Mouse (Mus musculus) stomach, embryonic 16.5 days (tissue): ENCODE data around the gene Wdfy4. TPM values are rescaled to one million over a fixed set of nuclear protein-coding genes. Genes with fewer than 3 reads are reported as not detected.

Source experiments
- ATAC-seq: fragments of 200-750 bp; cut with Nextera tagmentation; 2 replicates; pipeline ENCODE4 v1.8.0; 2017; ENCODE audit warnings: moderate number of reproducible peaks, moderate TSS enrichment; ENCODE audit not compliant: insufficient read depth, low FRiP score
- H3K27ac ChIP-seq: fragments of 300-500 bp; sonication (generic); 2 replicates; pipeline ENCODE4 v1.5.1; 2014; ENCODE audit warnings: low read length
- H3K27me3 ChIP-seq: fragments of 300-500 bp; sonication (generic); 2 replicates; pipeline ENCODE4 v1.6.1; 2014; ENCODE audit warnings: low read length, control low read depth, mixed read lengths; ENCODE audit not compliant: control insufficient read depth, insufficient read depth
- H3K36me3 ChIP-seq: fragments of 300-500 bp; sonication (generic); 2 replicates; pipeline ENCODE4 v1.6.1; 2014; ENCODE audit warnings: low read length; ENCODE audit not compliant: control insufficient read depth, insufficient read depth
- H3K4me1 ChIP-seq: fragments of 300-500 bp; sonication (generic); 2 replicates; pipeline ENCODE4 v1.6.1; 2014; ENCODE audit warnings: low read length, control low read depth, mixed read lengths; ENCODE audit not compliant: control insufficient read depth, insufficient read depth
- H3K4me2 ChIP-seq: fragments of 300-500 bp; sonication (generic); 2 replicates; pipeline ENCODE4 v1.6.1; 2014; ENCODE audit warnings: low read depth, low read length, mixed read lengths
- H3K4me3 ChIP-seq: fragments of 300-500 bp; sonication (generic); replicated peaks from 2 replicates; pipeline ENCODE4 v1.5.1; 2014; ENCODE audit warnings: mild to moderate bottlenecking, low read length
- H3K9ac ChIP-seq: fragments of 300-500 bp; sonication (generic); 2 replicates; pipeline ENCODE4 v1.6.1; 2014; ENCODE audit warnings: low read length
- H3K9me3 ChIP-seq: fragments of 300-500 bp; sonication (generic); replicated peaks from 2 replicates; pipeline ENCODE4 v1.6.1; 2016; ENCODE audit warnings: low read length, control low read depth; ENCODE audit not compliant: control insufficient read depth
- WGBS: fragments of 180-500 bp; shearing (Covaris S2); extraction: QIAGEN DNeasy Blood & Tissue Kit; methylation state at CpG from one replicate; pipeline ENCODE4 v1.1.7; 2014; 5-methylcytosine and 5-hydroxymethylcytosine counted together
- polyA plus RNA-seq: library from polyadenylated mRNA; unstranded; fragments of >200 nt; fragmentation: Nextera tagmentation; extraction: Ambion mirVana; gene quantifications from 2 replicates; pipeline ENCODE4 v1.2.1, GENCODE M21; 2015

The Wdfy4 gene
- polyA plus RNA-seq, 1 experiment from 2014 or later, result 1.4 TPM

- 84% methylated on average over 1 of the region's 1 CpGs for WGBS
These were observed 13.4 kb downstream of the Wdfy4 start for GRCm38 (mm10) chr14:33171942-33172341.

GRCm38 (mm10) chr14:33168750-33169149 lies 16.6 kb downstream of the Wdfy4 start:
- H3K4me1 ChIP-seq, result no peaks in the 10 kb centered on the region
- no peak overlapping the region for H3K4me3 ChIP-seq
- no peak for ATAC-seq
- no peak overlapping the region for H3K4me2 ChIP-seq
- no peaks in the 10 kb centered on the region for H3K36me3 ChIP-seq
- H3K27ac ChIP-seq, result no peak overlapping the region
- H3K27me3 ChIP-seq, result no peaks in the 10 kb centered on the region
- H3K9me3 ChIP-seq, result no peaks in the 10 kb centered on the region
- H3K9ac ChIP-seq, result no peak overlapping the region
- 81% methylated on average over 4 of the region's 4 CpGs for WGBS

More at GRCm38 (mm10) chr14:33171942-33172341, 13.4 kb downstream of the Wdfy4 start:
- no peak overlapping the region for H3K4me3 ChIP-seq
- no peaks in the 10 kb centered on the region for H3K4me1 ChIP-seq
- no peaks in the 10 kb centered on the region for H3K36me3 ChIP-seq
- H3K9ac ChIP-seq, result no peak overlapping the region
- H3K27ac ChIP-seq, result no peak overlapping the region
- H3K4me2 ChIP-seq, result no peak overlapping the region
- ATAC-seq, result no peak
- H3K27me3 ChIP-seq, result no peaks in the 10 kb centered on the region
- H3K9me3 ChIP-seq, result no peaks in the 10 kb centered on the region

- Histone ChIP-seq H3K9me3 (no peaks in the 10 kb centered on the region), H3K4me3 (no peak overlapping the region), H3K4me1 (no peaks in the 10 kb centered on the region), H3K4me2 (no peak overlapping the region), H3K27ac (no peak overlapping the region), H3K27me3 (no peaks in the 10 kb centered on the region), H3K36me3 (no peaks in the 10 kb centered on the region), H3K9ac (no peak overlapping the region)
- WGBS, result 85% methylated on average over 5 of the region's 5 CpGs
- no peak for ATAC-seq
These were observed 23.1 kb downstream of the Wdfy4 start for GRCm38 (mm10) chr14:33162238-33162637.

GRCm38 (mm10) chr14:33158268-33158667 lies 27.0 kb downstream of the Wdfy4 start:
- Histone ChIP-seq H3K4me1 (no peaks in the 10 kb centered on the region), H3K27ac (no peak overlapping the region), H3K9me3 (no peaks in the 10 kb centered on the region), H3K4me2 (no peak overlapping the region), H3K36me3 (no peaks in the 10 kb centered on the region), H3K27me3 (no peaks in the 10 kb centered on the region), H3K4me3 (no peak overlapping the region), H3K9ac (no peak overlapping the region)
- 62% methylated on average over 3 of the region's 3 CpGs for WGBS
- no peak for ATAC-seq

- WGBS, result 39% methylated on average over 1 of the region's 1 CpGs
- no peak overlapping the region for H3K4me3 ChIP-seq
These were observed 32.4 kb downstream of the Wdfy4 start for GRCm38 (mm10) chr14:33152941-33153340.

GRCm38 (mm10) chr14:33146287-33146686 lies 39.0 kb downstream of the Wdfy4 start:
- Histone ChIP-seq H3K9ac (no peak overlapping the region), H3K27ac (no peak overlapping the region), H3K4me2 (no peak overlapping the region), H3K27me3 (no peaks in the 10 kb centered on the region), H3K4me1 (no peaks in the 10 kb centered on the region), H3K36me3 (no peaks in the 10 kb centered on the region), H3K9me3 (no peaks in the 10 kb centered on the region), H3K4me3 (no peak overlapping the region)
- WGBS, result 13% methylated on average over 2 of the region's 2 CpGs
- ATAC-seq, result no peak

More at GRCm38 (mm10) chr14:33152941-33153340, 32.4 kb downstream of the Wdfy4 start:
- Histone ChIP-seq H3K4me2 (no peak overlapping the region), H3K36me3 (no peaks in the 10 kb centered on the region), H3K27ac (no peak overlapping the region), H3K4me1 (no peaks in the 10 kb centered on the region), H3K9ac (no peak overlapping the region), H3K27me3 (no peaks in the 10 kb centered on the region), H3K9me3 (no peaks in the 10 kb centered on the region)
- no peak for ATAC-seq

GRCm38 (mm10) chr14:33136843-33137242 lies 48.5 kb downstream of the Wdfy4 start:
- Histone ChIP-seq H3K27me3 (no peaks in the 10 kb centered on the region), H3K36me3 (no peaks in the 10 kb centered on the region), H3K27ac (no peak overlapping the region), H3K9me3 (no peaks in the 10 kb centered on the region), H3K9ac (no peak overlapping the region), H3K4me2 (no peak overlapping the region), H3K4me1 (no peaks in the 10 kb centered on the region), H3K4me3 (no peak overlapping the region)
- 65% methylated on average over 9 of the region's 9 CpGs for WGBS
- no peak for ATAC-seq

- no peak for ATAC-seq
These were observed 50.1 kb downstream of the Wdfy4 start for GRCm38 (mm10) chr14:33135170-33135569.

GRCm38 (mm10) chr14:33131044-33131758 lies 54.1 kb downstream of the Wdfy4 start:
- Histone ChIP-seq H3K9me3 (no peaks in the 10 kb centered on the region), H3K4me2 (no peak overlapping the region), H3K27me3 (no peaks in the 10 kb centered on the region), H3K4me3 (no peak overlapping the region), H3K27ac (no peak overlapping the region), H3K36me3 (no peaks in the 10 kb centered on the region), H3K4me1 (no peaks in the 10 kb centered on the region), H3K9ac (no peak overlapping the region)
- ATAC-seq, result no peak
- 74% methylated on average over 7 of the region's 7 CpGs for WGBS

More at GRCm38 (mm10) chr14:33135170-33135569, 50.1 kb downstream of the Wdfy4 start:
- Histone ChIP-seq H3K4me1 (no peaks in the 10 kb centered on the region), H3K27me3 (no peaks in the 10 kb centered on the region), H3K4me2 (no peak overlapping the region), H3K36me3 (no peaks in the 10 kb centered on the region), H3K9ac (no peak overlapping the region), H3K27ac (no peak overlapping the region), H3K9me3 (no peaks in the 10 kb centered on the region), H3K4me3 (no peak overlapping the region)
- 83% methylated on average over 6 of the region's 6 CpGs for WGBS
